Mouse (Mus musculus) CD8-positive naive resting alpha-beta T cell, adult 2 months (primary cell): ENCODE measurements at regions not wholly inside any gene's neighbourhood (a gene's known extent, or its start where the extent isn't known, plus 50 kb on each side); places are given as distances from the start of the nearest gene placed in this dataset.

ENCODE experiments used
- DNase-seq, 2 experiments: peaks; one replicate each; pipeline ENCODE4 v3.0.0; 2022; ENCODE audit warnings: low read depth in 2 of 2, low spot score in 2 of 2

- no peak for DNase-seq
Observed at GRCm38 (mm10) chr6:143482272-143482671, 315.3 kb downstream of the Etnk1 start.

- DNase-seq: no peak
Observed at GRCm38 (mm10) chr6:143482868-143483267, 315.8 kb downstream of the Etnk1 start.

- no peak for DNase-seq
Observed at GRCm38 (mm10) chr6:143484941-143485340, 317.9 kb downstream of the Etnk1 start.

- no peak for DNase-seq
Observed at GRCm38 (mm10) chr6:143487003-143487402, 320.0 kb downstream of the Etnk1 start.

- no peak for DNase-seq
Observed at GRCm38 (mm10) chr6:143490019-143490418, 323.0 kb downstream of the Etnk1 start.

- no peak for DNase-seq
Observed at GRCm38 (mm10) chr6:143491380-143491779, 324.4 kb downstream of the Etnk1 start.

- DNase-seq: no peak
Observed at GRCm38 (mm10) chr6:143493543-143493942, 326.5 kb downstream of the Etnk1 start.

GRCm38 (mm10) chr6:143494341-143494740, 327.3 kb downstream of the Etnk1 start:
- DNase-seq: no peak

GRCm38 (mm10) chr6:143494886-143495285, 327.9 kb downstream of the Etnk1 start:
- no peak for DNase-seq

GRCm38 (mm10) chr6:143498764-143499163, 331.7 kb downstream of the Etnk1 start:
- DNase-seq: no peak

GRCm38 (mm10) chr6:143499259-143500043, 332.4 kb downstream of the Etnk1 start:
- no peak for DNase-seq

- DNase-seq: no peak
Observed at GRCm38 (mm10) chr6:143502803-143503202, 335.8 kb downstream of the Etnk1 start.

GRCm38 (mm10) chr6:143503953-143504352, 336.9 kb downstream of the Etnk1 start:
- DNase-seq: no peak

- DNase-seq: no peak
Observed at GRCm38 (mm10) chr6:143513459-143513858, 346.4 kb downstream of the Etnk1 start.

GRCm38 (mm10) chr6:143515137-143515536, 348.1 kb downstream of the Etnk1 start:
- no peak for DNase-seq

GRCm38 (mm10) chr6:143516746-143517145, 349.7 kb downstream of the Etnk1 start:
- no peak for DNase-seq

GRCm38 (mm10) chr6:143518476-143518875, 351.5 kb downstream of the Etnk1 start:
- no peak for DNase-seq

- DNase-seq: no peak
Observed at GRCm38 (mm10) chr6:143519668-143520067, 352.6 kb downstream of the Etnk1 start.

GRCm38 (mm10) chr6:143525092-143525491, 358.1 kb downstream of the Etnk1 start:
- no peak for DNase-seq

- no peak for DNase-seq
Observed at GRCm38 (mm10) chr6:143528898-143529297, 361.9 kb downstream of the Etnk1 start.

- DNase-seq: no peak
Observed at GRCm38 (mm10) chr6:143530372-143531224, 363.6 kb downstream of the Etnk1 start.

- no peak for DNase-seq
Observed at GRCm38 (mm10) chr6:143531477-143531876, 364.5 kb downstream of the Etnk1 start.
